Mouse (Mus musculus) intestine, postnatal 0 days (tissue): ENCODE data around the gene Dnpep. TPM values are rescaled to one million over a fixed set of nuclear protein-coding genes. Genes with fewer than 3 reads are reported as not detected.
A peak's percentile ranks its signal among the peaks of the same experiment; 100 is the strongest.

ENCODE experiments used
- ATAC-seq: fragments of 200-750 bp; cut with Nextera tagmentation; 2 replicates; pipeline ENCODE4 v1.8.0; 2017; ENCODE audit warnings: mild to moderate bottlenecking, moderate TSS enrichment, moderate library complexity
- H3K27ac ChIP-seq: fragments of 300-500 bp; sonication (generic); 2 replicates; pipeline ENCODE4 v1.5.1; 2014; ENCODE audit warnings: mild to moderate bottlenecking, low read depth, low read length, moderate library complexity
- H3K27me3 ChIP-seq: fragments of 300-500 bp; sonication (generic); replicated peaks from 2 replicates; pipeline ENCODE4 v1.6.1; 2014; ENCODE audit warnings: low read length, mixed read lengths; ENCODE audit not compliant: control insufficient read depth, insufficient read depth
- H3K36me3 ChIP-seq: fragments of 300-500 bp; sonication (generic); 2 replicates; pipeline ENCODE4 v1.6.1; 2014; ENCODE audit warnings: mild to moderate bottlenecking, moderate library complexity; ENCODE audit not compliant: control insufficient read depth, insufficient read depth
- H3K4me1 ChIP-seq: fragments of 300-500 bp; sonication (generic); replicated peaks from 2 replicates; pipeline ENCODE4 v1.6.1; 2014; ENCODE audit warnings: antibody characterized with exemption, low read length, mixed read lengths; ENCODE audit not compliant: control insufficient read depth, insufficient read depth
- H3K4me2 ChIP-seq: fragments of 300-500 bp; sonication (generic); replicated peaks from 2 replicates; pipeline ENCODE4 v1.6.1; 2014; ENCODE audit warnings: low read depth, mild to moderate bottlenecking, moderate library complexity
- H3K4me3 ChIP-seq: fragments of 300-500 bp; sonication (generic); 2 replicates; pipeline ENCODE4 v1.5.1; 2014; ENCODE audit warnings: low read depth, low read length
- H3K9ac ChIP-seq: fragments of 300-500 bp; sonication (generic); 2 replicates; pipeline ENCODE4 v1.6.1; 2014; ENCODE audit warnings: mild to moderate bottlenecking, low read depth, low read length
- H3K9me3 ChIP-seq: fragments of 300-500 bp; sonication (generic); 2 replicates; pipeline ENCODE4 v1.6.1; 2016; ENCODE audit warnings: mixed run types; ENCODE audit not compliant: control insufficient read depth
- CTCF ChIP-seq: sonication (generic); IDR thresholded peaks from 2 replicates; pipeline ENCODE4 v1.5.1; 2016; ENCODE audit warnings: low read depth, mild to moderate bottlenecking, control low read depth, antibody characterized with exemption, moderate library complexity
- WGBS: fragments of 180-500 bp; shearing (Covaris S2); extraction: QIAGEN DNeasy Blood & Tissue Kit; methylation state at CpG from one replicate; pipeline ENCODE4 v1.1.7; 2014; 5-methylcytosine and 5-hydroxymethylcytosine counted together
- polyA plus RNA-seq: library from polyadenylated mRNA; unstranded; fragments of >200 nt; fragmentation: Nextera tagmentation; extraction: Ambion mirVana; gene quantifications from 2 replicates; pipeline ENCODE4 v1.2.1, GENCODE M21; 2015

Gene Dnpep
- polyA plus RNA-seq, 1 experiment from 2014 or later: 125 TPM

- H3K4me1 ChIP-seq: no peaks in the 10 kb centered on the region
- no peaks in the 10 kb centered on the region for H3K36me3 ChIP-seq
- no peak for TF ChIP-seq CTCF
- ATAC-seq: no peak
- H3K9me3 ChIP-seq: no peaks in the 10 kb centered on the region
- peaks cover 40% of the 10 kb centered on the region for H3K27me3 ChIP-seq
- 12% methylated on average over 31 of the region's 32 CpGs for WGBS
- H3K9ac ChIP-seq: no peak within 1 kb of the TSS
- H3K4me2 ChIP-seq: no peak within 1 kb of the TSS
- H3K27ac ChIP-seq: no peak within 1 kb of the TSS
- H3K4me3 ChIP-seq: peak within 1 kb of the TSS; percentile 11; the same call in 1 of the 2 replicates
Observed at GRCm38 (mm10) chr1:75264091-75264880, 53.5 kb downstream of the Dnpep start, which contains the start of gene Ptprn. Ptprn (minus strand) TSS chr1:75264502.

- peak; percentile 16; the same call in 1 of the 2 replicates for ATAC-seq
- H3K4me3 ChIP-seq: no peak overlapping the region; the same call in 1 of the 2 replicates
- no peak overlapping the region for H3K27ac ChIP-seq
- no peaks in the 10 kb centered on the region for H3K9me3 ChIP-seq
- H3K36me3 ChIP-seq: no peaks in the 10 kb centered on the region
- H3K4me2 ChIP-seq: 0 out of 2 replicates have a peak overlapping the region, but pooled peaks have one; percentile 6
- no peak overlapping the region for H3K9ac ChIP-seq
- H3K27me3 ChIP-seq: peaks cover 37% of the 10 kb centered on the region
- no peak for TF ChIP-seq CTCF
- WGBS: 2% methylated on average over 39 of the region's 40 CpGs
- no peaks in the 10 kb centered on the region for H3K4me1 ChIP-seq
Observed at GRCm38 (mm10) chr1:75262969-75263951, 54.5 kb downstream of the Dnpep start.

GRCm38 (mm10) chr1:75261278-75261677, 56.5 kb downstream of the Dnpep start:
- Histone ChIP-seq H3K27me3 (peaks cover 37% of the 10 kb centered on the region), H3K27ac (no peak overlapping the region), H3K4me1 (no peaks in the 10 kb centered on the region), H3K9me3 (no peaks in the 10 kb centered on the region), H3K9ac (no peak overlapping the region), H3K4me2 (no peak overlapping the region), H3K4me3 (no peak overlapping the region), H3K36me3 (no peaks in the 10 kb centered on the region)
- TF ChIP-seq CTCF: no peak
- ATAC-seq: no peak

Other genes with a start within 250 kb of the Dnpep start
- gene Nhej1, start 192.8 kb downstream of the Dnpep start, polyA plus RNA-seq: 5.0 TPM in 2 replicates
- gene Slc23a3, start 184.1 kb downstream of the Dnpep start, polyA plus RNA-seq: 2.5 and 3.2 TPM in 2 replicates
- gene Cnppd1, start 175.3 kb downstream of the Dnpep start, polyA plus RNA-seq: 45.6 and 45.9 TPM in 2 replicates
- 48.4 and 49.0 TPM in 2 replicates for gene Retreg2, start 175.2 kb downstream of the Dnpep start, polyA plus RNA-seq
- 47.5 and 51.2 TPM in 2 replicates for gene Zfand2b, start 149.3 kb downstream of the Dnpep start, polyA plus RNA-seq
- 13.9 and 17.1 TPM in 2 replicates for gene Abcb6, start 137.6 kb downstream of the Dnpep start, polyA plus RNA-seq
- 10.7 and 10.8 TPM in 2 replicates for gene Ankzf1, start 125.8 kb downstream of the Dnpep start, polyA plus RNA-seq
- gene Atg9a, start 125.8 kb downstream of the Dnpep start, polyA plus RNA-seq: 23.5 and 25.2 TPM in 2 replicates
- gene Glb1l, start 107.2 kb downstream of the Dnpep start, polyA plus RNA-seq: 3.6 and 3.7 TPM in 2 replicates
- 50.5 and 54.4 TPM in 2 replicates for gene Stk16, start 107.2 kb downstream of the Dnpep start, polyA plus RNA-seq
- 113 and 119 TPM in 2 replicates for gene Tuba4a, start 98.1 kb downstream of the Dnpep start, polyA plus RNA-seq
- gene A630095N17Rik, start 85.9 kb downstream of the Dnpep start, polyA plus RNA-seq: not detected in 2 replicates
- gene Dnajb2, start 81.6 kb downstream of the Dnpep start, polyA plus RNA-seq: 10.9 and 11.4 TPM in 2 replicates
- 3.0 TPM in 2 replicates for gene Ptprn, start 53.5 kb downstream of the Dnpep start, polyA plus RNA-seq
- 12.9 and 15.9 TPM in 2 replicates for gene Resp18, start 39.6 kb downstream of the Dnpep start, polyA plus RNA-seq
- 233 and 254 TPM in 2 replicates for gene Des, start 42.3 kb upstream of the Dnpep start, polyA plus RNA-seq
- gene Speg, start 57.3 kb upstream of the Dnpep start, polyA plus RNA-seq: 20.1 and 21.3 TPM in 2 replicates
- gene Gmppa, start 117.9 kb upstream of the Dnpep start, polyA plus RNA-seq: 121 and 124 TPM in 2 replicates
- gene Asic4, start 132.4 kb upstream of the Dnpep start, polyA plus RNA-seq: 0.97 and 1.2 TPM in 2 replicates
- 21.8 and 22.3 TPM in 2 replicates for gene Chpf, start 161.3 kb upstream of the Dnpep start, polyA plus RNA-seq
- gene Tmem198, start 161.5 kb upstream of the Dnpep start, polyA plus RNA-seq: 1.3 and 1.6 TPM in 2 replicates
- 17.1 and 17.6 TPM in 2 replicates for gene Obsl1, start 188.5 kb upstream of the Dnpep start, polyA plus RNA-seq
- 3.2 and 3.3 TPM in 2 replicates for gene Inha, start 189.1 kb upstream of the Dnpep start, polyA plus RNA-seq
- gene Stk11ip, start 203.5 kb upstream of the Dnpep start, polyA plus RNA-seq: 9.7 and 11.2 TPM in 2 replicates
- gene Slc4a3, start 228.3 kb upstream of the Dnpep start, polyA plus RNA-seq: 4.0 and 6.2 TPM in 2 replicates